Mouse (Mus musculus) heart, postnatal 0 days (tissue): ENCODE data around the gene Cnot6l. TPM values are rescaled to one million over a fixed set of nuclear protein-coding genes. Genes with fewer than 3 reads are reported as not detected.

ENCODE experiments used
- ATAC-seq: fragments of 200-750 bp; cut with Nextera tagmentation; 2 replicates; pipeline ENCODE4 v1.8.0; 2017; ENCODE audit warnings: low read depth, moderate number of reproducible peaks, moderate library complexity; ENCODE audit not compliant: insufficient read depth
- DNase-seq: peaks from one replicate; pipeline ENCODE4 v3.0.0-alpha.2; 2016; ENCODE audit warnings: low spot score
- H3K27ac ChIP-seq: fragments of 300-500 bp; sonication (generic); 2 replicates; pipeline ENCODE4 v1.5.1; 2014; ENCODE audit warnings: low read depth, mild to moderate bottlenecking
- H3K27me3 ChIP-seq: fragments of 300-500 bp; sonication (generic); 2 replicates; pipeline ENCODE4 v1.6.1; 2014; ENCODE audit warnings: low read length, mixed read lengths; ENCODE audit not compliant: control insufficient read depth, insufficient read depth
- H3K36me3 ChIP-seq: fragments of 300-500 bp; sonication (generic); replicated peaks from 2 replicates; pipeline ENCODE4 v1.6.1; 2014; ENCODE audit warnings: low read length, mixed read lengths; ENCODE audit not compliant: control insufficient read depth, insufficient read depth
- H3K4me1 ChIP-seq: fragments of 300-500 bp; sonication (generic); 2 replicates; pipeline ENCODE4 v1.6.1; 2014; ENCODE audit warnings: antibody characterized with exemption; ENCODE audit not compliant: control insufficient read depth, insufficient read depth
- H3K4me2 ChIP-seq: fragments of 300-500 bp; sonication (generic); 2 replicates; pipeline ENCODE4 v1.6.1; 2014; ENCODE audit warnings: low read depth, mild to moderate bottlenecking, low read length, moderate library complexity
- H3K4me3 ChIP-seq: fragments of 300-500 bp; sonication (generic); 2 replicates; pipeline ENCODE4 v1.5.1; 2014; ENCODE audit warnings: low read depth, low read length
- H3K9ac ChIP-seq: fragments of 300-500 bp; sonication (generic); replicated peaks from 2 replicates; pipeline ENCODE4 v1.6.1; 2014; ENCODE audit warnings: low read depth, low read length, mixed read lengths
- H3K9me3 ChIP-seq: fragments of 300-500 bp; sonication (generic); replicated peaks from 2 replicates; pipeline ENCODE4 v1.6.1; 2016; ENCODE audit warnings: low read length; ENCODE audit not compliant: control insufficient read depth
- CTCF ChIP-seq: IDR thresholded peaks from 2 replicates; pipeline ENCODE4 v1.5.1; 2016; ENCODE audit warnings: antibody characterized with exemption, control low read depth, low read depth
- EP300 ChIP-seq: IDR thresholded peaks from 2 replicates; pipeline ENCODE4 v1.6.1; 2016; ENCODE audit warnings: antibody characterized with exemption, low read depth
- WGBS: fragments of 180-500 bp; shearing (Covaris S2); extraction: QIAGEN DNeasy Blood & Tissue Kit; methylation state at CpG from one replicate; pipeline ENCODE4 v1.1.7; 2014; 5-methylcytosine and 5-hydroxymethylcytosine counted together
- polyA plus RNA-seq: library from polyadenylated mRNA; unstranded; fragments of >200 nt; fragmentation: Nextera tagmentation; extraction: Ambion mirVana; gene quantifications from 2 replicates; pipeline ENCODE4 v1.2.1, GENCODE M21; 2015
- total RNA-seq: library from RNA; depleted of rRNA; stranded (reverse); fragments of >200 nt; gene quantifications from 2 replicates; pipeline ENCODE4 v1.2.3, GENCODE M21; 2014; ENCODE audit warnings: low replicate concordance

Gene Cnot6l
- total and polyA plus RNA-seq, 2 experiments from 2014 or later: 17.0 to 17.6 TPM

- ATAC-seq (no peak), DNase-seq (no peak)
- 88% methylated on average over 4 of the region's 4 CpGs for WGBS
- Histone ChIP-seq H3K36me3 (no peaks in the 10 kb centered on the region), H3K4me1 (no peaks in the 10 kb centered on the region), H3K27ac (no peak overlapping the region), H3K4me2 (no peak overlapping the region), H3K9me3 (peaks cover 3% of the 10 kb centered on the region; the same call in 1 of the 2 replicates), H3K9ac (no peak overlapping the region), H3K4me3 (no peak overlapping the region), H3K27me3 (no peaks in the 10 kb centered on the region)
- no peak for TF ChIP-seq EP300
- no peak for TF ChIP-seq CTCF
Observed at GRCm38 (mm10) chr5:96171765-96172164, 7.8 kb upstream of the Cnot6l start.

GRCm38 (mm10) chr5:96170443-96170842 is 6.5 kb upstream of the Cnot6l start:
- Histone ChIP-seq H3K36me3 (no peaks in the 10 kb centered on the region), H3K9me3 (peaks cover 7% of the 10 kb centered on the region; the same call in 1 of the 2 replicates), H3K4me2 (no peak overlapping the region), H3K4me1 (no peaks in the 10 kb centered on the region), H3K4me3 (no peak overlapping the region), H3K9ac (no peak overlapping the region), H3K27ac (0 out of 2 replicates have a peak overlapping the region, but pooled peaks have one; percentile 16), H3K27me3 (no peaks in the 10 kb centered on the region)
- no peak for TF ChIP-seq CTCF
- 0 out of 2 replicates have a peak, but pooled peaks have one; percentile 34 for TF ChIP-seq EP300
- ATAC-seq (no peak), DNase-seq (no peak)
- WGBS: 57% methylated on average over 3 of the region's 3 CpGs

GRCm38 (mm10) chr5:96166761-96167160 is 2.8 kb upstream of the Cnot6l start:
- WGBS: 83% methylated on average over 2 of the region's 2 CpGs
- H3K4me3 ChIP-seq: no peak overlapping the region
- H3K27me3 ChIP-seq: no peaks in the 10 kb centered on the region
- H3K27ac ChIP-seq: no peak overlapping the region
- H3K9me3 ChIP-seq: peaks cover 7% of the 10 kb centered on the region; the same call in 1 of the 2 replicates
- H3K4me2 ChIP-seq: no peak overlapping the region
- TF ChIP-seq EP300 (no peak), CTCF (no peak)
- no peak overlapping the region for H3K9ac ChIP-seq
- no peaks in the 10 kb centered on the region for H3K36me3 ChIP-seq
- DNase-seq (no peak), ATAC-seq (no peak)
- H3K4me1 ChIP-seq: peaks cover 10% of the 10 kb centered on the region; the same call in 1 of the 2 replicates

GRCm38 (mm10) chr5:96163396-96164020 is 463 bp downstream of the Cnot6l start:
- ATAC-seq (no peak), DNase-seq (no peak)
- TF ChIP-seq EP300 (no peak), CTCF (no peak)
- H3K4me1 ChIP-seq: peaks cover 14% of the 10 kb centered on the region; the same call in 1 of the 2 replicates
- peak overlapping the region; percentile 94 for H3K4me2 ChIP-seq
- H3K9ac ChIP-seq: peak overlapping the region; percentile 99
- 4% methylated on average over 1 of the region's 1 CpGs for WGBS
- peaks cover 7% of the 10 kb centered on the region; the same call in 1 of the 2 replicates for H3K9me3 ChIP-seq
- peak overlapping the region; percentile 97 for H3K27ac ChIP-seq
- H3K36me3 ChIP-seq: no peaks in the 10 kb centered on the region
- H3K27me3 ChIP-seq: no peaks in the 10 kb centered on the region
- peak overlapping the region; percentile 78 for H3K4me3 ChIP-seq

GRCm38 (mm10) chr5:96162399-96163331 is 1.3 kb downstream of the Cnot6l start:
- no peak for TF ChIP-seq CTCF
- 0 out of 2 replicates have a peak, but pooled peaks have one; percentile 2 for TF ChIP-seq EP300
- peak; percentile 90 for ATAC-seq

More at GRCm38 (mm10) chr5:96162399-96163331, 1.3 kb downstream of the Cnot6l start:
- no peaks in the 10 kb centered on the region for H3K27me3 ChIP-seq
- DNase-seq: peak; percentile 95
- H3K36me3 ChIP-seq: no peaks in the 10 kb centered on the region
- H3K9me3 ChIP-seq: peaks cover 7% of the 10 kb centered on the region; the same call in 1 of the 2 replicates
- peaks cover 14% of the 10 kb centered on the region; the same call in 1 of the 2 replicates for H3K4me1 ChIP-seq
- peak overlapping the region; percentile 94 for H3K4me2 ChIP-seq
- peak overlapping the region; percentile 97 for H3K27ac ChIP-seq
- WGBS: under 1% methylated on average over 55 of the region's 56 CpGs
- H3K9ac ChIP-seq: peak overlapping the region; percentile 99
- peak overlapping the region; percentile 78 for H3K4me3 ChIP-seq
